Mouse (Mus musculus) thymus, adult 2 months (tissue): ENCODE data around the gene Adar. TPM values are rescaled to one million over a fixed set of nuclear protein-coding genes. Genes with fewer than 3 reads are reported as not detected.
"Not testable (repeated sequence)": the region's sequence is repeated elsewhere in the genome, so short reads cannot be mapped to it uniquely, and the experiment has no call there.

ENCODE experiments used
- DNase-seq: peaks from one replicate; pipeline ENCODE4 v3.0.0; 2021
- H3K27ac ChIP-seq: fragments of 200-500 bp; 2 replicates; pipeline ENCODE4 v1.5.1; 2012; ENCODE audit warnings: low read length, control low read depth; ENCODE audit not compliant: control insufficient read depth, insufficient read depth
- H3K27me3 ChIP-seq: fragments of 200-500 bp; 2 replicates; pipeline ENCODE4 v1.6.1; 2012; ENCODE audit warnings: mild to moderate bottlenecking, low read length, moderate library complexity, mixed read lengths; ENCODE audit not compliant: control insufficient read depth, insufficient read depth
- H3K36me3 ChIP-seq: fragments of 200-500 bp; 2 replicates; pipeline ENCODE4 v1.6.1; 2012; ENCODE audit warnings: mild to moderate bottlenecking, low read length, moderate library complexity; ENCODE audit not compliant: control insufficient read depth, insufficient read depth
- H3K4me1 ChIP-seq: fragments of 200-500 bp; replicated peaks from 2 replicates; pipeline ENCODE4 v1.6.1; 2012; ENCODE audit warnings: low read length; ENCODE audit not compliant: control insufficient read depth, insufficient read depth
- H3K4me3 ChIP-seq: fragments of 200-500 bp; 2 replicates; pipeline ENCODE4 v1.5.1; 2012; ENCODE audit warnings: mild to moderate bottlenecking, low read length, control low read depth, moderate library complexity; ENCODE audit not compliant: control insufficient read depth, insufficient read depth
- CTCF ChIP-seq: fragments of 200-500 bp; IDR thresholded peaks from 2 replicates; pipeline ENCODE4 v1.5.1; 2012; ENCODE audit warnings: mild to moderate bottlenecking, control low read depth, low read length, moderate library complexity, borderline replicate concordance; ENCODE audit not compliant: control insufficient read depth, poor library complexity, insufficient read depth; ENCODE audit errors: extremely low read depth
- POLR2A ChIP-seq: fragments of 200-500 bp; IDR thresholded peaks from 2 replicates; pipeline ENCODE4 v1.6.1; 2012; ENCODE audit warnings: mild to moderate bottlenecking, low read length, control low read depth, moderate library complexity; ENCODE audit not compliant: control insufficient read depth, poor library complexity, insufficient read depth; ENCODE audit errors: extremely low read depth
- WGBS: fragments of 180-500 bp; shearing (Covaris S2); methylation state at CpG from one replicate; pipeline ENCODE4 v1.1.7; 2018; 5-methylcytosine and 5-hydroxymethylcytosine counted together
- polyA plus RNA-seq: library from polyadenylated mRNA; depleted of rRNA; stranded (reverse); fragments of >200 nt; gene quantifications from 2 replicates; pipeline ENCODE4 v1.2.3, GENCODE M21; 2012; rRNA removed

Adar gene
- polyA plus RNA-seq, 1 experiment: 71.1 TPM

DNA sequence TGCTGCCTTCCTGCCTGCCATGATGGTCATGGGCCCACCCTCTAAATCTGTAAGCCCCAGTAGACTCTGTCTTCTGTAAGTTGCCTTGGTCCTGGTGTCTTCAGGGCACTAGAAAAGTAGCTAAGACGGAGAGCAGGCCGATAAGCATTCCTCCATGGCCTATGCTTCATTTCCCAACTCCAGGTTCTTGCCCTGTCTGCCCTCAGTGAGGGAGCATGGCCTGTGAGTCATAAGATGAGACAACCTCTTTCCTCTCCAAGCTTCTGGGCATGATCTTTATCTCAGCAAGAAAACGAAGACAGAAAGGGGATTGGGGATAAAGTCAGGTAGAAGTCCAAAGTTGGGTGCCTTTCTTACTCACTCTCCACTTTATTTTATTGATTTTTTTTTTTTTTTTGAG lies 83.7 kb downstream of the Adar start:
- no peak for TF ChIP-seq CTCF
- TF ChIP-seq POLR2A: no peak
- WGBS: 90% methylated on average over 3 of the region's 3 CpGs
- no peak overlapping the region for H3K4me3 ChIP-seq
- no peak overlapping the region for H3K27ac ChIP-seq
- no peaks in the 10 kb centered on the region for H3K27me3 ChIP-seq
- H3K4me1 ChIP-seq: peaks cover 6% of the 10 kb centered on the region; the same call in 1 of the 2 replicates
- H3K36me3 ChIP-seq: no peaks in the 10 kb centered on the region
- DNase-seq: no peak

GRCm38 (mm10) chr3:89799476-89799875 lies 84.7 kb downstream of the Adar start:
- H3K4me3 ChIP-seq: no peak overlapping the region
- WGBS: 87% methylated on average over 13 of the region's 13 CpGs
- no peak overlapping the region for H3K27ac ChIP-seq
- peaks cover 6% of the 10 kb centered on the region; the same call in 1 of the 2 replicates for H3K4me1 ChIP-seq
- H3K36me3 ChIP-seq: no peaks in the 10 kb centered on the region
- DNase-seq: no peak
- TF ChIP-seq CTCF: no peak
- no peak for TF ChIP-seq POLR2A
- H3K27me3 ChIP-seq: no peaks in the 10 kb centered on the region

DNA sequence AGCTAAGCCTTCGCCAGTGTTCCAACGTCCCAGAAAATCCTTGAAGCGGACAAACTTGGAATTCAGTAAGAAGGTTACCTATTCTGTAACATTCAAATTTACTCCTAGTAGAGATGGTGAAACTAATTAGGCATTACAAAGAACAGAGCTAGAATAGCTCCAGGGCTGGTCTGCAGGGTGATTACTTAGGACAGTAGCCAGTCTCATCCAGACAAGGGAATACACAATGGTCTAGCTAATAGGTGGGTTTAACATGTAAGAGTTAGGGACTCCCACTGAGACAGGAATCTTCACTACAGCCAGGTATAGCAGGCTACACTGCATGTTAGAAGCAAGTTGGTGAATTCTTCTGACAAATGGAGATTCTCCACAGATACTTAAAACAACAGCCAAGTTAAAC lies 85.3 kb downstream of the Adar start:
- H3K4me1 ChIP-seq, H3K36me3 ChIP-seq, DNase-seq, H3K27me3 ChIP-seq, H3K4me3 ChIP-seq, H3K27ac ChIP-seq: not testable (repeated sequence)
- 96% methylated on average over 3 of the region's 3 CpGs for WGBS

DNA sequence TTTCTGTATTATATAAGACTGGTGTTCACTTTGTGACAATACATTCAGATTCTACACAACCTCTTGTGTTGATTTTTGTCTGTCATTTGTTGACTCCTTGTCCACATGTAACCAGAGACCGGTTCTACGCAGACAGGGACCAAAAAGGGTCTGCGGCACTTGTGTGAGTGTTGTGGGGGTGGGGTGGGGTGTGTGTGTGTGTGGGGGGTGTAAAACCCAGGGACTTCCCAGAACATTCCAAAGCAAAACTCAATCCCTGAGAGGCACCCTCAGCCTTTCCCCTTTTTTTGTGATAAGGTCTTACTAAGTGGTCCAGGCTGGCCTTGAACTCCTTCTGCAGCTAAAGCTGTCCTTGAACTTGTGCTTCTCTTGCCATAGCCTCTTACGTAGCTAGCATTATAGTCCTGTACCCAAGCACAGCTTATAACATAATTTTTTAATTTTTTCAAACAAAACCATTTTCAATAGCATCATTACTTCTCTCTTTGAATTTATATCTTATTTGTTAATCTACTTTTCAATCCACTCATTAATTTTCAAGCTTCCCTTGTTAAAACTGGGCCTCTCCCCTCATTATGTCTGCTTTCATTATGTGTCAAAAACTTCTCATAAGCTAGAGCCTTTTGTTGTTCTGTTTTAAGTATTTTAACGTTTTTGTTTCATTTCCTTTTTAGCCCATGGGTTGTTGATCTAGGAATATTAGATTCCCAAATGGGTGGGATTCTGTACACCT lies 86.1 kb downstream of the Adar start:
- Histone ChIP-seq H3K36me3 (no peaks in the 10 kb centered on the region), H3K27me3 (no peaks in the 10 kb centered on the region), H3K4me1 (peaks cover 6% of the 10 kb centered on the region; the same call in 1 of the 2 replicates), H3K4me3 (no peak overlapping the region), H3K27ac (no peak overlapping the region)
- WGBS: 77% methylated on average over 5 of the region's 5 CpGs
- TF ChIP-seq POLR2A: no peak
- no peak for TF ChIP-seq CTCF
- no peak for DNase-seq

GRCm38 (mm10) chr3:89801507-89801847 lies 86.7 kb downstream of the Adar start:
- 0 out of 2 replicates have a peak, but pooled peaks cover 2% of the 10 kb centered on the region for H3K4me1 ChIP-seq
- H3K4me3 ChIP-seq: no peak overlapping the region
- 0% methylated on average over 3 of the region's 3 CpGs for WGBS
- no peak for DNase-seq
- H3K27me3 ChIP-seq: no peaks in the 10 kb centered on the region
- TF ChIP-seq CTCF: no peak
- TF ChIP-seq POLR2A: no peak
- H3K36me3 ChIP-seq: no peaks in the 10 kb centered on the region
- no peak overlapping the region for H3K27ac ChIP-seq

DNA sequence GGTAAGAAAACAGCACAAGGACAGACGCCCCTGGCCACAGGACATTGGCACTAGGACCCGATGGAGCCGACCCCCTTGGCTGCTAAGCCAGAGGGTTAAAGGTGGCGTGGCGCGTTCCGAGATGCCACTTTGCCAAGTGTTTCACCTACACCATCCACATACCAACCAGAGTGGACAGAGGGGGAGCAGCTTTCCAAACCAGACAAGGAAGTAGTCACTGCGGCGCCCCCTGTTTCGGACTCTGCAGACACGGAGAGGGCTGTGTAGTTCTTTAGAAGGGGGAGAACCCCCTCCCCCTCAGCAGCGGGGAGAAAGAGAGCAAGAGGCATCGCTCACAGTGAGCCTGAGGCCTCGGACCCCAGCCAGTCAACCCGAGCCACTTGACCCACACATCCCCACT lies 88.1 kb downstream of the Adar start:
- no peak overlapping the region for H3K27ac ChIP-seq
- WGBS: 92% methylated on average over 15 of the region's 15 CpGs
- H3K4me3 ChIP-seq: no peak overlapping the region
- H3K27me3 ChIP-seq: no peaks in the 10 kb centered on the region
- 0 out of 2 replicates have a peak, but pooled peaks cover 2% of the 10 kb centered on the region for H3K4me1 ChIP-seq
- H3K36me3 ChIP-seq: no peaks in the 10 kb centered on the region
- no peak for DNase-seq
- TF ChIP-seq POLR2A (no peak), CTCF (no peak)

Other genes with a start within 250 kb of the Adar start
- 1.6 and 2.4 TPM in 2 replicates for gene Kcnn3, start 194.9 kb upstream of the Adar start, polyA plus RNA-seq
- gene Chrnb2, start 49.6 kb downstream of the Adar start, polyA plus RNA-seq: 2.8 and 2.9 TPM in 2 replicates
- 47.8 and 49.1 TPM in 2 replicates for gene Ube2q1, start 58.6 kb downstream of the Adar start, polyA plus RNA-seq
- 0.43 and 0.69 TPM in 2 replicates for gene She, start 116.3 kb downstream of the Adar start, polyA plus RNA-seq
- 10.4 and 11.1 TPM in 2 replicates for gene Il6ra, start 198.2 kb downstream of the Adar start, polyA plus RNA-seq
- gene Atp8b2, start 248.5 kb downstream of the Adar start, polyA plus RNA-seq: 109 and 123 TPM in 2 replicates